Comparison of ENCODE assay signal across 27 mouse cellular contexts in genomic region chr6:22266018-22266417, GRCm38 (mm10). TPM values are rescaled to one million over a fixed set of nuclear protein-coding genes. Genes with fewer than 3 reads are reported as not detected.
"Had no signal": no experiment of that assay in that cellular context is flagged by ENCODE, and none has a peak within 500 bp of the region (broad histone marks: within the 10 kb centered on the region; RNA-seq: fewer than 3 reads in every experiment).

No protein-coding gene starts in this region.

- H3K4me3 ChIP-seq: embryonic facial prominence, embryonic 10.5 days; embryonic facial prominence, embryonic 12.5 days; embryonic facial prominence, embryonic 13.5 days; embryonic facial prominence, embryonic 15.5 days; erythroblast, embryonic 14.5 days; forebrain, embryonic 10.5 days; forebrain, embryonic 12.5 days; forebrain, embryonic 13.5 days; forebrain, embryonic 15.5 days; gastrocnemius, adult 2 months; heart, adult 2 months; heart, embryonic 10.5 days had no signal

- H3K9me3 ChIP-seq: embryonic facial prominence, embryonic 10.5 days; embryonic facial prominence, embryonic 12.5 days; embryonic facial prominence, embryonic 13.5 days; embryonic facial prominence, embryonic 15.5 days; forebrain, embryonic 10.5 days; forebrain, embryonic 12.5 days; forebrain, embryonic 13.5 days; forebrain, embryonic 15.5 days; heart, embryonic 10.5 days had no signal

- H3K4me2 ChIP-seq: embryonic facial prominence, embryonic 12.5 days; embryonic facial prominence, embryonic 13.5 days; embryonic facial prominence, embryonic 15.5 days; forebrain, embryonic 12.5 days; forebrain, embryonic 13.5 days; forebrain, embryonic 15.5 days had no signal

- H3K9ac ChIP-seq: embryonic facial prominence, embryonic 12.5 days; embryonic facial prominence, embryonic 13.5 days; embryonic facial prominence, embryonic 15.5 days; forebrain, embryonic 12.5 days; forebrain, embryonic 13.5 days; forebrain, embryonic 15.5 days; forebrain, postnatal 0 days had no signal

- H3K27ac ChIP-seq: embryonic facial prominence, embryonic 10.5 days; embryonic facial prominence, embryonic 12.5 days; embryonic facial prominence, embryonic 13.5 days; embryonic facial prominence, embryonic 15.5 days; forebrain, embryonic 10.5 days; forebrain, embryonic 12.5 days; forebrain, embryonic 13.5 days; forebrain, embryonic 15.5 days; gastrocnemius, adult 2 months; heart, adult 2 months; heart, embryonic 10.5 days had no signal

- DNase-seq: cerebellum, adult 9-11 months; cerebellum, postnatal 10 days; cerebellum, postnatal 14 days; cerebellum, postnatal 25 days; cerebellum, postnatal 36 days; embryo, embryonic 11 days; forebrain, postnatal 0 days; gastrocnemius, adult 2 months; gastrocnemius, postnatal 10 days; gastrocnemius, postnatal 14 days; gastrocnemius, postnatal 25 days; gastrocnemius, postnatal 36 days; heart, adult 11 months; heart, adult 18-20 months; heart, adult 2 months had no signal

- H3K36me3 ChIP-seq: embryonic facial prominence, embryonic 10.5 days; embryonic facial prominence, embryonic 12.5 days; embryonic facial prominence, embryonic 13.5 days; embryonic facial prominence, embryonic 15.5 days; forebrain, embryonic 10.5 days; forebrain, embryonic 12.5 days; forebrain, embryonic 15.5 days; heart, embryonic 10.5 days had no signal

- H3K4me1 ChIP-seq: embryonic facial prominence, embryonic 10.5 days; embryonic facial prominence, embryonic 13.5 days; embryonic facial prominence, embryonic 15.5 days; forebrain, embryonic 10.5 days; forebrain, embryonic 12.5 days; forebrain, embryonic 13.5 days; forebrain, embryonic 15.5 days; heart, embryonic 10.5 days had no signal

- H3K27me3 ChIP-seq: embryonic facial prominence, embryonic 12.5 days; embryonic facial prominence, embryonic 13.5 days; embryonic facial prominence, embryonic 15.5 days; forebrain, embryonic 12.5 days; forebrain, embryonic 13.5 days; forebrain, embryonic 15.5 days had no signal

RNA-seq across cellular contexts. Expression of gene Wnt16, which starts 22.0 kb away (rescaled TPM):
- total RNA-seq: common myeloid progenitor, adult 5-6 weeks; granulocyte monocyte progenitor cell, adult 5-6 weeks had no signal
- polyA plus RNA-seq: erythroblast, embryonic 14.5 days; forebrain, embryonic 13.5 days had no signal
